Mouse (Mus musculus) gastrocnemius, postnatal 14 days (tissue): ENCODE data around the gene Zfp110. TPM values are rescaled to one million over a fixed set of nuclear protein-coding genes. Genes with fewer than 3 reads are reported as not detected.

ENCODE experiments used
- DNase-seq: peaks from one replicate; pipeline ENCODE4 v3.0.0; 2021; ENCODE audit warnings: mixed read lengths
- intact Hi-C: fragments of 180-260 bp; cut with DNase I; formaldehyde crosslinking; loops from one replicate; pipeline ENCODE4 v1.15.1; 2025; ENCODE audit warnings: low total_unique reads
- total RNA-seq, 2 experiments: library from RNA; stranded (reverse); gene quantifications; 2 replicates each; pipeline ENCODE4 v1.2.3; 2021

The Zfp110 gene
- total RNA-seq, 2 experiments from 2014 or later: 9.7 to 10.2 TPM

DNA sequence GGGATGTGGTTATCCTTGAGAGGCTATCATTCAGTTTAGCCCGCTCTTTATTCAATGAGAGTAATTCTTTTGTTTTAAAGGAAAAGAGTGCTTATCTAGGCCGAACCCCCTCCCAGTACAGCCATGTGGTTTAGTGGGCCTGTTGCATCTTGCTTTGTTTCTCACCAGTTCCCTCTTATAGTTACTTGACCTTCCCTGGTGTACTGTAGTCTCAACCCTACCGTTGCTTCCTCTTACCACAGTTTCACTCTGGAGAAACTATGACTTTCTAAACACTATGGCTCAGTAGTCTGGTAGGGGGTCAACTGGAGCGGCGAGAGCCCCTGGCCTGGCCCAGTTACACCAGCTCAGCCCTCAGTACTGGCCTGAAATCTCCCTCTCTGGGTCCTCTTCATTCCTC is 53.0 kb downstream of the Zfp110 start:
- DNase-seq: no peak
- intact Hi-C loops: no loop called here

DNA sequence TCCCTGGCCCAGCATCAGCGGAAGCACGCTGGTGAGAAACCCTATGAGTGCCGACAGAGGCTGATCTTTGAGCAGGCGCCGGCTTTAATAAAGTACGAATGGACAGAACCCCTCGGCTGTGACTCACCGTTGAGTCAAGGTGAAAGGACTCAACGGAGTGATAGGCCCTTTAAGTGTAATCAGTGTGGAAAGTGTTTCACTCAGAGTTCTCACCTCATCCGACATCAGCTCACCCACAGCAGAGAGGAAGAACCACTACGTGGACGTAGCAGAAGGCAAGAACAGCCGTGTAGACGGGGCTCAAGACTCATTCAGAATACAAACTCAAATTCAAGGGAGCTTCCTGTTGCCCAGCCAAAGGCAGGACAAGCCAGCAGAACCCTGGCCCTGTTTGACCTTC is 56.4 kb downstream of the Zfp110 start:
- DNase-seq: no peak
- intact Hi-C loops: no loop called here

DNA sequence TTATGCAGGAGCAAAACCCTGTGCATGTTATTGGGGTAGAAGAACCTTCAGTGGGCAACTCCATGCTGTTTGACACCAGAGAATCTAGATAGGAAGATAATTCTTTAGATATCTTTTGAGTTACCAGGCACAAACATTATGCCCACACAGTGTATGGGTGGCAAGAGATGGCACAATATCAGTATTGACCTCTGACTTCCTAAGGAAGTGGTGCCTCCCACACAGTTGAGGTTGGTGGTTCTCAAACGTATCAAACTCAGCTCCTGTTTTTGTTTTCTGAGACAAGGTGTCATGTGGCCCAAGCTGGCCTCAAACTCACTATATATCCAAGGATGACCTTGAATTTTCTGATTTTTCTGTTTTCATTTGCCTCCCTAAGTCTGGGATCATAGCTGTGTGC is 56.8 kb downstream of the Zfp110 start:
- intact Hi-C loops: no loop called here
- no peak for DNase-seq

DNA sequence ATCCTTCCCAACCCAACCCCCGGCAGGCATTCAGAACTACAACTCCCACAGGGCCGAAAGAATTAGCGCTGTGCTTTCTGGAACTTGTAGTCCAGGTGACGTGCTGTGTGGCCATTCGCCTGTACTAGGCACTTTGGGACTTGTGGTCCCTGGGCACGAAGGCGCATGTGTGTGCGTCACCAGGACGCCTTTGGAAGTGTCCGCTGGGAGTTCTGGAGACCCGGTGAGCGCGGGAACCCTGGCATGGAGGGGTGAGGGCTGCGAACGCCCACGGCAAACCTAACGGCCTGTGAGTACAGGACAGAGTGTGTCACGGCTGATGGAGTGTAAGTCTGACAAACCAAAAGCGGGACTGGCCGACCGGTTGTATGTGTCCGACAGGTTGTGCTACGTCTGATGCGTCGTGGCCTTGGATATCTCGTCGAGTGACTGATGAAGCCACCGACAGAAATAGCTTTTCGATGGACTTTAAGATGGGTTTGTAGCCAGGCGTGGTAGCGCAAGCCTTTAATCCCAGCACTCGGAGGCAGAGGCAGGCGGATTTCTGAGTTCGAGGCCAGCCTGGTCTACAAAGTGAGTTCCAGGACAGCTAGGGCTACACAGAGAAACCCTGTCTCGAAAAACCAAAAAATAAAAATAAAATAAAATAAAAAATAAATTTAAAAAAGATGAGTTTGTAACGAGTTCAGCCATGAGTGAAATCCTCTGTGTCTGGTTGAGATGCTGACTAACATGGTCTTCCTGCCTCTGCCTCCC is 63.3 kb downstream of the Zfp110 start, which contains the start of gene Zscan22:
TSS of gene Zscan22 (plus strand) at position 161 of the 756 bp plus-strand sequence.
- intact Hi-C loops: loop anchor here (2.0 kb wide), 1 partner anchor 67 kb away; the partner anchor contains the start of gene Zfp324

More for the DNA sequence above, 63.3 kb downstream of the Zfp110 start, which contains the start of gene Zscan22:
- peak; percentile 92 for DNase-seq

Other genes with a start within 250 kb of the Zfp110 start
- under 1 TPM in 1 of 2 experiments, not detected in 1; under 0.01 TPM for gene Vmn2r53, start 226.0 kb upstream of the Zfp110 start, total RNA-seq
- gene Vmn2r54, start 194.4 kb upstream of the Zfp110 start, total RNA-seq: not detected
- gene Vmn2r55, start 149.8 kb upstream of the Zfp110 start, total RNA-seq: not detected
- gene Vmn2r56, start 99.8 kb upstream of the Zfp110 start, total RNA-seq: not detected
- gene Zscan18, start 31.1 kb upstream of the Zfp110 start, total RNA-seq: 1 to 10 TPM; 2.3 to 3.2 TPM
- 1 to 10 TPM; 4.4 to 4.6 TPM for gene Zfp329, start 15.9 kb upstream of the Zfp110 start, total RNA-seq
- 1 to 10 TPM; 1.9 to 2.1 TPM for gene Zfp128, start 46.4 kb downstream of the Zfp110 start, total RNA-seq
- gene Zscan22, start 63.1 kb downstream of the Zfp110 start, total RNA-seq: 1 to 10 TPM; 3.1 TPM
- gene Rps5, start 87.5 kb downstream of the Zfp110 start, total RNA-seq: 100 to 1,000 TPM; 667 to 730 TPM
- gene Rnf225, start 92.7 kb downstream of the Zfp110 start, total RNA-seq: under 1 TPM; 0.25 to 0.27 TPM
- 1 to 10 TPM; 2.2 to 3.7 TPM for gene Zfp324, start 131.1 kb downstream of the Zfp110 start, total RNA-seq
- gene Zfp446, start 143.1 kb downstream of the Zfp110 start, total RNA-seq: 1 to 10 TPM; 2.7 to 2.9 TPM
- gene Slc27a5, start 163.4 kb downstream of the Zfp110 start, total RNA-seq: not detected
- gene Trim28, start 164.4 kb downstream of the Zfp110 start, total RNA-seq: 10 to 100 TPM; 67.0 to 85.9 TPM
- 1 to 10 TPM; 4.7 to 5.1 TPM for gene Zbtb45, start 175.3 kb downstream of the Zfp110 start, total RNA-seq
- gene Chmp2a, start 200.0 kb downstream of the Zfp110 start, total RNA-seq: 100 to 1,000 TPM in 1 of 2 experiments, 10 to 100 TPM in 1; 95.6 to 103 TPM
- 100 to 1,000 TPM; 141 to 149 TPM for gene Ube2m, start 203.5 kb downstream of the Zfp110 start, total RNA-seq
- under 1 TPM; 0.80 to 0.98 TPM for gene Mzf1, start 220.0 kb downstream of the Zfp110 start, total RNA-seq